Mouse (Mus musculus): Measurements from ENCODE around the gene Tekt5. TPM values are rescaled to one million over a fixed set of nuclear protein-coding genes. Genes with fewer than 3 reads are reported as not detected.

Gene Tekt5
- total and polyA plus RNA-seq, 3 experiments, result 0.08 to 0.90 (median 0.71) TPM

DNA sequence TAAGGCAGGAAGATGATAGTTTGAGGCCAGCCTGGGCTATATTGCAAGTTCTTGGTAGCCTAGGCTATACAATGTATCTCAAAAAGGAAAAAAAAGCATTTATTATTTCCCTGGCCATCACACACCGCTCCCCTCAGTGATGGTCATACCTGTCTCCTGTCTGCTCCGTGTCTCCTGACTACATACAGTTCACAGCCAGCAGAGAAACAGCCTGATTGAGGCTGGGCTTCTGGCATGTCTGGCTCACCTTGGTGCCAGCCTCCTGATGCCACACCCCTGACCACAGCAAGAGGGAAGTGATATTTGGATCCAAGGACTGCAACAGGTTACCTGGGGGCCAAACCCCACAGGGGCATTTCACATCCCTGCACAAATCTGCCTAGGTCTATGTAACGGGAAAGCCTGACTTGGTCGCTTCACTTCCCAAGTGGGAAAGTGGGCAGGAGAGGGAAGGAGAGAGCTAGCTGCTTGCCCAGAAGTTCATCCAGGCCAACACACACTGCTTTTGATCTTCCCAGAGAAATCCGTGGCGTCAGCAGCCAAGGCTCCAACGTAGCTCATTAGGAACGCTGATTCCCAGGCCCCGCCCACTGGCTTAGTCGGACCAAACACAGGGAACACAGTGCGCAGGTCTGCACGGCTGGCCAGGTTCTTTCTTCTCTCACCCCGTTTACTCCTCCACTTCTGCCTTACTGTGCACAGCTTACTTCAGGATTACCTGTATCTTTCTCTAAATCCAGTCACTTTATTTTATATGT, 20.9 kb downstream of the Tekt5 start:
- Histone ChIP-seq H3K36me3 (replicated peaks) (no peaks in the 10 kb centered on the region), H3K9me3 (replicated peaks) (no peaks in the 10 kb centered on the region), H3K4me3 (ENCODE audit: low read depth, low read length) (no peak overlapping the region), H3K4me1 (ENCODE audit: insufficient read depth, low read depth, low read length) (0 out of 2 replicates have a peak, but pooled peaks cover 4% of the 10 kb centered on the region), H3K27me3 (ENCODE audit: insufficient read depth, low read length) (peaks cover 25% of the 10 kb centered on the region)
- DNase-seq (ENCODE audit: low spot score) (no peak), ATAC-seq (ENCODE audit: extremely low read depth, insufficient number of reproducible peaks, low FRiP score, poor library complexity, severe bottlenecking) (no peak)
- no peak for TF ChIP-seq POLR2AphosphoS5 (IDR thresholded peaks at IDR 0.05; ENCODE audit: insufficient replicate concordance, low read depth, low read length)
- TF ChIP-seq GATA2 (IDR thresholded peaks at IDR 0.05; ENCODE audit: borderline replicate concordance, low read depth, low read length), result no peak
- no peak for TF ChIP-seq GATA1 (IDR thresholded peaks at IDR 0.05; ENCODE audit: borderline replicate concordance, low read length)
- no peak for TF ChIP-seq CTCF (IDR thresholded peaks at IDR 0.05; ENCODE audit: low read depth, low read length)
- no peak for TF ChIP-seq TAL1 (conservative IDR thresholded peaks at IDR 0.05; ENCODE audit: low read depth, low read length)

DNA sequence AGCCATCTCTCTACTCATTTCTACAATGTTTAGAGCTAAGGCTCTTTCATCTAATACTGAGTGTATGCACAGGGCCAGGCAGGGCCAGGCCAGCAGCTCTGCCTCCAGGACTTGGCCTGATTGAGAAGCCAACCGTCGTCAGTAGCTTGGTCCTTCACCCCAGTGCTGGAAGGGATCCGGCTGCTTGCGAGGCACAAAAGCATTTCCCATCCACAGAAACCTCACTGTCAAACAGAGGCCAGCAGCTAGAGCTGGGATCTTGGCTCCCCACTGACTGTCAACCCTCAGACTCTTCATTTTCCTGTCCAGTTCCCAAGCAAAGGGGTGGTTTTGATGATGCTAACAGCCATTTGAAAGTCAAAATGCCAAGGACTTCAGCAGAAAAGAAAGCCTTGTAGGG, 22.9 kb downstream of the Tekt5 start:
- no peak for ATAC-seq (ENCODE audit: extremely low read depth, insufficient number of reproducible peaks, low FRiP score, poor library complexity, severe bottlenecking)

DNA sequence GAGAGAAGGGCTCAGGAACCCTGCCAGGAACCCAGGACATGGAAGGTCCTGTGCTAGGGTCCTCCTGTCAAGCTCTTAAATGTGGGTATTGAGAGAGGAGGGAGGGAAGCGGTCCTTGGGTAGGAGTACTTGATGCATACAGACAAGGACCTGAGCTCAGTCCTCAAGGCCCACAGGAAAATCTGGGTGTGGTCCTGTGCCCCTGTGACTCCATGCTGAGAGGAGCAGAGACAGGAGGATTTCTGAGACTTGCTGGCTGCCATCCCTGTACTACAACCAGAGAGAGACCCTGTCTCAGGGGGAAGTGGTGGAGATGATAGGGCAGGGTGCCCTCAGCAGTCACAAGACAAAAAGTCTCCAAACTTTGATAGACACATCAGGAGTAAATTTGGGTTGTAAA, 25.3 kb downstream of the Tekt5 start:
- no peaks in the 10 kb centered on the region for H3K4me1 ChIP-seq (ENCODE audit: insufficient read depth, low read depth, low read length)
- TF ChIP-seq CTCF (IDR thresholded peaks at IDR 0.05; ENCODE audit: low read depth, low read length) (no peak), TAL1 (conservative IDR thresholded peaks at IDR 0.05; ENCODE audit: low read depth, low read length) (no peak), GATA2 (IDR thresholded peaks at IDR 0.05; ENCODE audit: borderline replicate concordance, low read depth, low read length) (no peak), GATA1 (IDR thresholded peaks at IDR 0.05; ENCODE audit: borderline replicate concordance, low read length) (no peak)
- H3K9me3 ChIP-seq (replicated peaks), result no peaks in the 10 kb centered on the region
- ATAC-seq (ENCODE audit: extremely low read depth, insufficient number of reproducible peaks, low FRiP score, poor library complexity, severe bottlenecking) (no peak), DNase-seq (ENCODE audit: low spot score) (no peak)
- H3K36me3 ChIP-seq (replicated peaks), result no peaks in the 10 kb centered on the region
- H3K27me3 ChIP-seq (ENCODE audit: insufficient read depth, low read length), result peaks cover 30% of the 10 kb centered on the region
- no peak overlapping the region for H3K4me3 ChIP-seq (ENCODE audit: low read depth, low read length)

More for the DNA sequence above, 22.9 kb downstream of the Tekt5 start:
- TF ChIP-seq GATA1 (IDR thresholded peaks at IDR 0.05; ENCODE audit: borderline replicate concordance, low read length) (no peak), GATA2 (IDR thresholded peaks at IDR 0.05; ENCODE audit: borderline replicate concordance, low read depth, low read length) (no peak), POLR2AphosphoS5 (IDR thresholded peaks at IDR 0.05; ENCODE audit: insufficient replicate concordance, low read depth, low read length) (no peak), TAL1 (conservative IDR thresholded peaks at IDR 0.05; ENCODE audit: low read depth, low read length) (no peak), CTCF (IDR thresholded peaks at IDR 0.05; ENCODE audit: low read depth, low read length) (no peak)
- Histone ChIP-seq H3K4me3 (ENCODE audit: low read depth, low read length) (no peak overlapping the region), H3K27me3 (ENCODE audit: insufficient read depth, low read length) (peaks cover 25% of the 10 kb centered on the region), H3K4me1 (ENCODE audit: insufficient read depth, low read depth, low read length) (0 out of 2 replicates have a peak, but pooled peaks cover 4% of the 10 kb centered on the region), H3K36me3 (replicated peaks) (no peaks in the 10 kb centered on the region), H3K9me3 (replicated peaks) (no peaks in the 10 kb centered on the region)
- no peak for DNase-seq (ENCODE audit: low spot score)

DNA sequence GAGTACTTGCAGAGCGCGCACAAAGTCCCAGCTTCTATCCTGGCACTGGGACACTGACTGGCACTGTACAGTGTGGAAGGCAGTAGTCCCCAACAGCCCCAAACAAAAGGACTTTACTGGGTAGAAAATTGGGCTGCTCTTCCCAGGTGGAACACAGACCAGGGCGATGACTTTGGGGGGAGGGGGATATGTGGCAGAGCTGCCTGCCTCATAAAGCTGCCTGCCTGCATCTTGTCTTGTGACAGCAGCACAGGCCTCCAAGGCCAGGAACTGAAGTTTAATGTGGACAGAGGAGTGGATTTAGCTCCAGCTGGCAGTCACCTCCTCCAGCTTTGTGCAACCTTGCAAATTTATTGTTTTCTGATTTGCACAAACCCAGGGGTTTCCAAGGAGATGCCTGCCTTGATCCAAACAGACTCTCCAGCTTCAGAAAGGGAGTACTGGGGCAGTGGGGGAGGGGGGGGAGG, 25.8 kb downstream of the Tekt5 start:
- no peak overlapping the region for H3K4me3 ChIP-seq (ENCODE audit: low read depth, low read length)
- H3K4me1 ChIP-seq (ENCODE audit: insufficient read depth, low read depth, low read length), result no peaks in the 10 kb centered on the region
- no peak for TF ChIP-seq GATA1 (IDR thresholded peaks at IDR 0.05; ENCODE audit: borderline replicate concordance, low read length)
- TF ChIP-seq POLR2AphosphoS5 (IDR thresholded peaks at IDR 0.05; ENCODE audit: insufficient replicate concordance, low read depth, low read length), result no peak
- no peak for TF ChIP-seq CTCF (IDR thresholded peaks at IDR 0.05; ENCODE audit: low read depth, low read length)
- TF ChIP-seq TAL1 (conservative IDR thresholded peaks at IDR 0.05; ENCODE audit: low read depth, low read length), result no peak
- no peak for TF ChIP-seq GATA2 (IDR thresholded peaks at IDR 0.05; ENCODE audit: borderline replicate concordance, low read depth, low read length)
- no peaks in the 10 kb centered on the region for H3K36me3 ChIP-seq (replicated peaks)
- ATAC-seq (ENCODE audit: extremely low read depth, insufficient number of reproducible peaks, low FRiP score, poor library complexity, severe bottlenecking) (no peak), DNase-seq (ENCODE audit: low spot score) (no peak)
- H3K9me3 ChIP-seq (replicated peaks), result no peaks in the 10 kb centered on the region
- H3K27me3 ChIP-seq (ENCODE audit: insufficient read depth, low read length), result peaks cover 27% of the 10 kb centered on the region

DNA sequence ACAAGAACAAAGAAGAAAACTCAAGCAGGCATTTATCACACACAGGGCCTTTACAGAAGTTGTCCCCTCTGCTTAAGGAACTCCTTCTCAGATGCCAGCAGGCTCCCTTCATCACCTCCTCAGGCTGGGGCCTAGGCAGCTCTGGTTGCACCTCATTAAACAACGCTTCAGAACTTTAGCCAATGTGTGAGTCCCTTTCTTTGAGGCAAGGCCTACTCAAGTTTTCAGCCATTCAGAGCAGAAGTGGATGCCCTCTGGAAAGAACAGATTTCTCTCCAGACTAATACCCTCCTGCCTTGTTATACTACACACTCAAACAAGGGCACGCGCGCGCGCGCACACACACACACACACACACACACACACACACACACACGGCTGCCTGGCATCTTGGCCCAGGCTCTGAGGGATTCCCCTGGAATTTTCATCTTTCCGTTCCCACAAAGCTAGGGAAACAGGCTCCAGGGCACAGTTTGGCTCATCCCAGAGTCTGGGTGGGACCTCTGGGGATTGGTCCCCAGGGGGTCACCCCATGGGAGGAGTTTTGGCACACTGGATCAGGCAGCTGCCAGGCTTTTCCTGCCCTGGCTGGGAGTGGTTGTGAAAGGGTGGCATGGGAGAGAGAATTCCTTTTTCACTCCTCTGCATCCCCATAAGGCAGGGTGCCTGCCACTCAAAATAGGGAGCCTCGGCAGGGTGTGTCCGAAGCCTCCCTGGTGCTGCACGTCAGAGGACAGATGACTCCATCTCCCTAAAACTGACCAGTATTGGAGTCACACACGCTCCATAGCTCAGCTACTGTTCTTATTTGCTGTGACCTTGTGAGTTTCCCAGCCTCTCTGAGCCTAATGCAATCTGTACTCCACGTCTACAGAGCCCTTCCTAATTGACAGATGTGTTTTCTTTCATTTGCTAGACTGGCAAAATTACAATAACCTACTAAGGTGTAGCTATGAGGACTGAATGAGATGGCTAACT, 28.8 kb downstream of the Tekt5 start:
- Histone ChIP-seq H3K4me3 (ENCODE audit: low read depth, low read length) (no peak overlapping the region), H3K27me3 (ENCODE audit: insufficient read depth, low read length) (peaks cover 19% of the 10 kb centered on the region), H3K9me3 (replicated peaks) (no peaks in the 10 kb centered on the region), H3K4me1 (ENCODE audit: insufficient read depth, low read depth, low read length) (no peaks in the 10 kb centered on the region), H3K36me3 (replicated peaks) (no peaks in the 10 kb centered on the region)
- TF ChIP-seq POLR2AphosphoS5 (IDR thresholded peaks at IDR 0.05; ENCODE audit: insufficient replicate concordance, low read depth, low read length), result no peak
- no peak for TF ChIP-seq CTCF (IDR thresholded peaks at IDR 0.05; ENCODE audit: low read depth, low read length)
- TF ChIP-seq TAL1 (conservative IDR thresholded peaks at IDR 0.05; ENCODE audit: low read depth, low read length), result no peak
- no peak for TF ChIP-seq GATA1 (IDR thresholded peaks at IDR 0.05; ENCODE audit: borderline replicate concordance, low read length)
- TF ChIP-seq GATA2 (IDR thresholded peaks at IDR 0.05; ENCODE audit: borderline replicate concordance, low read depth, low read length), result no peak
- ATAC-seq (ENCODE audit: extremely low read depth, insufficient number of reproducible peaks, low FRiP score, poor library complexity, severe bottlenecking) (no peak), DNase-seq (ENCODE audit: low spot score) (no peak)

DNA sequence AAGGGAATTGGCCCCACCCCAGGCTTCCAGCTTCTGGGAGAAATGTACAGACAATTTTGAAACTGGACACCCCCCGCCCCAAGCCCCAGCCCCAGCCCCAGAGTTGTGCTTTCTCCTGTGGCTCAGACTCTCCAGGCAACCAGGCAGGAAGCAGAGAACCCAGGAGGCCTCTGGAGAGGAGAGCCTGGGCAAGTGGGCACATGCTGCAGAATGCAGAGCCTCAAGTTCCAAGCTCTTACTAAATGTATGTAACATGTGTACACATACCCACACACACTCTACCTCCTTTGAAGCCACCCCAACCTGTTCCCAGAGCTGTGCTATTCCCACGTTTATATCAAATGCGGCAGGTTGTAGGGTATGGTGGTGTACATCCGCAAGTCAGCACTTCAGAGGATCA, 29.5 kb downstream of the Tekt5 start:
- ATAC-seq (ENCODE audit: extremely low read depth, insufficient number of reproducible peaks, low FRiP score, poor library complexity, severe bottlenecking), result no peak
- H3K4me3 ChIP-seq (ENCODE audit: low read depth, low read length), result no peak overlapping the region

More for the DNA sequence above, 29.5 kb downstream of the Tekt5 start:
- H3K36me3 ChIP-seq (replicated peaks), result no peaks in the 10 kb centered on the region
- no peaks in the 10 kb centered on the region for H3K9me3 ChIP-seq (replicated peaks)
- peaks cover 16% of the 10 kb centered on the region for H3K27me3 ChIP-seq (ENCODE audit: insufficient read depth, low read length)
- H3K4me1 ChIP-seq (ENCODE audit: insufficient read depth, low read depth, low read length), result no peaks in the 10 kb centered on the region
- no peak for TF ChIP-seq POLR2AphosphoS5 (IDR thresholded peaks at IDR 0.05; ENCODE audit: insufficient replicate concordance, low read depth, low read length)
- DNase-seq (ENCODE audit: low spot score), result no peak
